Mouse (Mus musculus) stomach, postnatal 0 days (tissue): ENCODE measurements around the gene Trub2.

ENCODE experiments used
- CTCF ChIP-seq: IDR thresholded peaks from 2 replicates; pipeline ENCODE4 v1.5.1; 2016; ENCODE audit warnings: antibody characterized with exemption, low read depth, mild to moderate bottlenecking, moderate library complexity
- EP300 ChIP-seq: optimal IDR thresholded peaks from 2 replicates; pipeline ENCODE3; 2016; ENCODE audit warnings: antibody characterized with exemption

DNA sequence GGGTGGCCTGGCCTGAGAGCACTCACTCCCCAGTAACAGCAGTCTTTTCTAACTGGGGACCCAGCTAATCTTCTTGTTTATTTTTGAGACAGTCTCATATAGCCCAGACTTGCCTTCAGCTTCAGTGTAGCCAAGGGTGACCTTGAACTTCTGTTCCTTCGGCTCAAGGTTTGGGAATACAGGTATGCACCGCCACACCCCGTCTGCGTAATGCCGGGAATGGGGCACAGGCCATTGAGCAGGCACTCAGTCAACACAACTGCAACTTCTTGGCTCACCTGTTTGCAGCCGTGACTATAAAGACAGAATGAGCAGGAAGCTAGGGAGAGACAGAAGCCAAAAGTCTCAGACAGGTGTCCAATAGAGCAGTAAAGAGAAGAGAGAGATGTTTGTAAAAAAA lies 44.0 kb downstream of the Trub2 start:
- TF ChIP-seq CTCF, result no peak
- no peak for TF ChIP-seq EP300
